Mouse (Mus musculus) neural tube, embryonic 14.5 days (tissue): Measurements from ENCODE around the gene Calr4. TPM values are rescaled to one million over a fixed set of nuclear protein-coding genes. Genes with fewer than 3 reads are reported as not detected.

Source experiments
- ATAC-seq: fragments of 200-750 bp; cut with Nextera tagmentation; 2 replicates; pipeline ENCODE4 v1.8.0; 2017; ENCODE audit warnings: low read depth, mild to moderate bottlenecking, moderate TSS enrichment, moderate library complexity
- H3K27ac ChIP-seq: fragments of 300-500 bp; sonication (generic); 2 replicates; pipeline ENCODE4 v1.5.1; 2014; ENCODE audit warnings: low read depth, mild to moderate bottlenecking, control low read depth, low read length, moderate library complexity, mixed read lengths
- H3K27me3 ChIP-seq: fragments of 300-500 bp; sonication (generic); 2 replicates; pipeline ENCODE4 v1.6.1; 2014; ENCODE audit warnings: low read length; ENCODE audit not compliant: control insufficient read depth, insufficient read depth
- H3K36me3 ChIP-seq: fragments of 300-500 bp; sonication (generic); 2 replicates; pipeline ENCODE4 v1.6.1; 2014; ENCODE audit warnings: low read length, mixed read lengths; ENCODE audit not compliant: control insufficient read depth, insufficient read depth
- H3K4me1 ChIP-seq: fragments of 300-500 bp; sonication (generic); 2 replicates; pipeline ENCODE4 v1.6.1; 2014; ENCODE audit warnings: low read length; ENCODE audit not compliant: control insufficient read depth, insufficient read depth
- H3K4me2 ChIP-seq: fragments of 300-500 bp; sonication (generic); 2 replicates; pipeline ENCODE4 v1.6.1; 2014; ENCODE audit warnings: mild to moderate bottlenecking, low read depth, low read length, control low read depth
- H3K4me3 ChIP-seq: fragments of 300-500 bp; sonication (generic); 2 replicates; pipeline ENCODE4 v1.5.1; 2014; ENCODE audit warnings: low read depth, low read length, control low read depth, mixed read lengths
- H3K9ac ChIP-seq: fragments of 300-500 bp; sonication (generic); replicated peaks from 2 replicates; pipeline ENCODE4 v1.6.1; 2014; ENCODE audit warnings: low read depth, mild to moderate bottlenecking, control low read depth, low read length, mixed read lengths
- H3K9me3 ChIP-seq: fragments of 300-500 bp; sonication (generic); 2 replicates; pipeline ENCODE4 v1.6.1; 2016; ENCODE audit warnings: low read length; ENCODE audit not compliant: control insufficient read depth
- WGBS: fragments of 180-500 bp; shearing (Covaris S2); extraction: QIAGEN DNeasy Blood & Tissue Kit; methylation state at CpG from one replicate; pipeline ENCODE4 v1.1.7; 2014; 5-methylcytosine and 5-hydroxymethylcytosine counted together
- polyA plus RNA-seq: library from polyadenylated mRNA; unstranded; fragments of >200 nt; fragmentation: Nextera tagmentation; extraction: Ambion mirVana; gene quantifications from 2 replicates; pipeline ENCODE4 v1.2.1, GENCODE M21; 2014

Calr4 gene
- 1.6 and 2.2 TPM in 2 replicates for polyA plus RNA-seq

- Histone ChIP-seq H3K9me3 (no peaks in the 10 kb centered on the region), H3K9ac (no peak within 1 kb of the TSS), H3K4me3 (no peak within 1 kb of the TSS), H3K36me3 (no peaks in the 10 kb centered on the region), H3K4me1 (peaks cover 11% of the 10 kb centered on the region; the same call in 1 of the 2 replicates), H3K4me2 (no peak within 1 kb of the TSS), H3K27ac (peak within 1 kb of the TSS; percentile 64), H3K27me3 (no peaks in the 10 kb centered on the region)
- ATAC-seq, result no peak
- 86% methylated on average over 2 of the region's 2 CpGs for WGBS
Observed at GRCm38 (mm10) chr4:109234185-109234584, at the start of gene Calr4. Gene Calr4, plus strand, starts transcription at chr4:109234485.

GRCm38 (mm10) chr4:109185616-109186405, 48.5 kb upstream of the Calr4 start:
- Histone ChIP-seq H3K27ac (no peak overlapping the region), H3K9ac (no peak overlapping the region), H3K36me3 (no peaks in the 10 kb centered on the region), H3K9me3 (no peaks in the 10 kb centered on the region; the same call in 1 of the 2 replicates), H3K4me2 (no peak overlapping the region), H3K4me3 (no peak overlapping the region), H3K27me3 (no peaks in the 10 kb centered on the region), H3K4me1 (no peaks in the 10 kb centered on the region)
- 77% methylated on average over 8 of the region's 8 CpGs for WGBS
- ATAC-seq, result peak; percentile 54; the same call in 1 of the 2 replicates

- H3K36me3 ChIP-seq, result no peaks in the 10 kb centered on the region
- no peak overlapping the region for H3K4me2 ChIP-seq
- no peaks in the 10 kb centered on the region for H3K9me3 ChIP-seq
- no peaks in the 10 kb centered on the region for H3K27me3 ChIP-seq
- 54% methylated on average over 10 of the region's 10 CpGs for WGBS
- ATAC-seq, result peak; percentile 30; the same call in 1 of the 2 replicates
- peaks cover 5% of the 10 kb centered on the region; the same call in 1 of the 2 replicates for H3K4me1 ChIP-seq
- no peak overlapping the region for H3K4me3 ChIP-seq
- peak overlapping the region; percentile 18; the same call in 1 of the 2 replicates for H3K27ac ChIP-seq
- H3K9ac ChIP-seq, result no peak overlapping the region
Observed at GRCm38 (mm10) chr4:109191598-109191997, 42.7 kb upstream of the Calr4 start.

- no peak for ATAC-seq
- Histone ChIP-seq H3K4me1 (peaks cover 5% of the 10 kb centered on the region; the same call in 1 of the 2 replicates), H3K4me2 (no peak overlapping the region), H3K9ac (no peak overlapping the region), H3K9me3 (no peaks in the 10 kb centered on the region), H3K4me3 (no peak overlapping the region), H3K27me3 (no peaks in the 10 kb centered on the region), H3K36me3 (no peaks in the 10 kb centered on the region), H3K27ac (no peak overlapping the region)
- 72% methylated on average over 5 of the region's 5 CpGs for WGBS
Observed at GRCm38 (mm10) chr4:109193886-109194285, 40.4 kb upstream of the Calr4 start.

GRCm38 (mm10) chr4:109195900-109196629, 38.2 kb upstream of the Calr4 start:
- Histone ChIP-seq H3K27me3 (no peaks in the 10 kb centered on the region), H3K9ac (no peak overlapping the region), H3K9me3 (no peaks in the 10 kb centered on the region), H3K4me3 (no peak overlapping the region), H3K4me1 (peaks cover 12% of the 10 kb centered on the region), H3K36me3 (no peaks in the 10 kb centered on the region), H3K27ac (no peak overlapping the region), H3K4me2 (no peak overlapping the region)
- WGBS, result 88% methylated on average over 7 of the region's 7 CpGs
- ATAC-seq, result no peak

- Histone ChIP-seq H3K36me3 (no peaks in the 10 kb centered on the region), H3K27ac (no peak overlapping the region), H3K9ac (no peak overlapping the region), H3K9me3 (no peaks in the 10 kb centered on the region), H3K27me3 (no peaks in the 10 kb centered on the region), H3K4me3 (no peak overlapping the region), H3K4me1 (peaks cover 10% of the 10 kb centered on the region), H3K4me2 (no peak overlapping the region)
- ATAC-seq, result no peak
- WGBS, result 97% methylated on average over 4 of the region's 4 CpGs
Observed at GRCm38 (mm10) chr4:109199069-109199468, 35.2 kb upstream of the Calr4 start.

- Histone ChIP-seq H3K4me1 (peaks cover 10% of the 10 kb centered on the region), H3K9ac (peak within 1 kb of the TSS; percentile 80), H3K4me2 (peak within 1 kb of the TSS; percentile 86), H3K27me3 (no peaks in the 10 kb centered on the region), H3K9me3 (no peaks in the 10 kb centered on the region), H3K36me3 (no peaks in the 10 kb centered on the region), H3K4me3 (peak within 1 kb of the TSS; percentile 94), H3K27ac (peak within 1 kb of the TSS; percentile 96)
- ATAC-seq, result peak; percentile 99
- under 1% methylated on average over 59 of the region's 59 CpGs for WGBS
Observed at GRCm38 (mm10) chr4:109201582-109202424, 32.5 kb upstream of the Calr4 start, which contains the start of gene Osbpl9. Gene Osbpl9, minus strand, starts transcription at chr4:109202272.

GRCm38 (mm10) chr4:109203931-109204330, 30.4 kb upstream of the Calr4 start:
- Histone ChIP-seq H3K4me2 (no peak overlapping the region), H3K4me1 (peaks cover 10% of the 10 kb centered on the region), H3K4me3 (no peak overlapping the region), H3K9ac (no peak overlapping the region), H3K27ac (no peak overlapping the region), H3K9me3 (no peaks in the 10 kb centered on the region), H3K27me3 (no peaks in the 10 kb centered on the region), H3K36me3 (no peaks in the 10 kb centered on the region)
- 97% methylated on average over 1 of the region's 1 CpGs for whole genome bisulfite sequencing
- no peak for ATAC-seq
